Mouse (Mus musculus): ENCODE measurements around the gene Dsp.
A peak's percentile ranks its signal among the peaks of the same experiment; 100 is the strongest.

The Dsp gene

GRCm38 (mm10) chr13:38170707-38171144 lies 19.6 kb downstream of the Dsp start:
- peak; percentile 24 for DNase-seq (ENCODE audit: low spot score)

DNA sequence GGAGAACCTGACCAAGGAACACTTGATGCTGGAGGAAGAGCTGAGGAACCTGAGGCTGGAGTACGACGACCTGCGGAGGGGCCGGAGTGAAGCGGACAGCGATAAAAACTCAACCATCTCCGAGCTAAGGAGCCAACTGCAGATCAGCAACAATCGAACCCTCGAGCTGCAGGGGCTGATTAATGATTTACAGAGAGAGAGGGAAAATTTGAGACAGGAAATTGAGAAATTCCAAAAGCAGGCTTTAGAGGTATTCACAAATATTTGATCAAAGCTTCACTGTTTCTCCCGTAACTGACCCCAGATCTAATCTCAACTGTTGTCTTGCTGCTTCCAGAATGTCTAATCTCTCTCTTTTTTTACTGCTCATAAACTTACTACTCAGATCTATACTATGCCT lies 42.3 kb downstream of the Dsp start:
- no peak for DNase-seq (ENCODE audit: low spot score)

GRCm38 (mm10) chr13:38201413-38201812 lies 50.3 kb downstream of the Dsp start:
- DNase-seq (ENCODE audit: low spot score), result no peak

GRCm38 (mm10) chr13:38204171-38204570 lies 53.1 kb downstream of the Dsp start:
- no peak for DNase-seq (ENCODE audit: low spot score)

- DNase-seq (ENCODE audit: low spot score), result peak; percentile 90
Observed at GRCm38 (mm10) chr13:38204702-38205482, 53.8 kb downstream of the Dsp start, which contains the start of gene Snrnp48. Gene Snrnp48, plus strand, starts transcription at chr13:38204938.

DNA sequence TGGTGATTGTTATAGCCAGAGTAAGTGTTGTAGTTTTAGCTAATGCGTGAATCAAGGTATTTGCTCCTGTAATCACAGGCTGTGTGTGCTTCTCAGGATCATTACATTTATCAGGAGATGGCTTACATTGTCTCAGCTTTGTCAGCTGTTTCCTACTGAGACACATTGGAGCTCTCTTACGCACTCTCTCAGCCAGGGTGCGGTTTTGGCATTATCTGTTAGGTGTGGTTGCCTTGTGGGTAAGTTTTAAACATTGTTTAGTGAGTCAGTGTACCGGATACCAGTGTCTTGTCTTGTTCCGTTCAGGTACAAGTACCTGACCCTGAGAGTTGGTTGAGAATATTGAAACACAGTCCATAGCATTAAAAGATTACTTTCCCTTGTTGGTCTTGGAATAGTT lies 60.0 kb downstream of the Dsp start:
- no peak for DNase-seq (ENCODE audit: low spot score)

DNA sequence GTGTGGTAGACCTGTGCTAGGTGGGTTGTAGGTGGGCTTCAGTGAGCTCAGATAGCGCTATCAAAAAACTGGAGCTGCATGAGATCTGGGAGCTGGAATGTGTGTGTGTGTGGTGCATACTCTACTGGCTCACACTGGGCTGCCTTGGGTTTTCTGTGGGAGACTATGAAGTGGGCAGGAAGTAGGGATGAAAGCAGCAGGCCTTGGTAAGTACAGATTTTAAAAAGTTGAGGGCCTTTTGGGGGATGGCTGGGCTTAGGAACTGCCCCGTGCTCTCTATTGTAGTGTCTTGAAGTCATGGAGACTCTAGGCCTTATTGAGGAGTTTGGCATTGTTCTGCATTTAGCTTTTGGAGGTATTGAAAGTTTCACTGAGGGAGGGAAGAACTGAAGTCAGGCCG lies 67.6 kb downstream of the Dsp start:
- DNase-seq (ENCODE audit: low spot score), result no peak

GRCm38 (mm10) chr13:38220331-38220730 lies 69.2 kb downstream of the Dsp start:
- no peak for DNase-seq (ENCODE audit: low spot score)

DNA sequence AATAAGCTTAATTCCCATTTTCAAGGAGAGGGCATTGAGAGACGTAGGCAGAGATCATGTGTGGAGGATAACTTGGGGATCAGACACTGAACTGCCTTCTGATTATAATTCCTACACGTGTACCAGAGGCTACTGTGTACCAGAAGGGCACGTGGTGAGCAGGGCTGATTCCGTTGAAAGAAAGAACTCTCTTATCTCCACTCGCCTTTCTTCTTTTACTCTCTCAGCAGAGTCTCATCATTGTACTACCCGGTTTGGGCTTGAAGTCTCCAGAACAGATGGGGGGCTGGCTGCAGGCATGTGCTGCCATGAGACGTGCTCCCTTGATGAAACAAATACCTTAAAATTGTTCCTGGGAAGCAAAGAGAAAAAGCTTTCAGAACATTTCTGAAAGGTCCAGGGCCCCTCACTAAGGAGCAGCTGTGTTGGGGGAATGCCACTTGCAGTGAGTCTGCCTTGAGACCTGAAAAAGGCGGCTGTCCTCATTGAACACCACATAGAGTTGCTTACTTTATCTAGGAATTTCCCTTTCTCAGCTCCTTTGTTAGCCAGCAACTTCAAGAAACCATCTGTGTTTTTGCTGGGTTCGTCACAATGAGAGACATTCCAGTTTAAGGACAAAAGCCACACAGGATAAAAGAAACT lies 79.2 kb downstream of the Dsp start:
- no peak for DNase-seq (ENCODE audit: low spot score)

GRCm38 (mm10) chr13:38232411-38232810 lies 81.3 kb downstream of the Dsp start:
- DNase-seq (ENCODE audit: low spot score), result no peak

DNA sequence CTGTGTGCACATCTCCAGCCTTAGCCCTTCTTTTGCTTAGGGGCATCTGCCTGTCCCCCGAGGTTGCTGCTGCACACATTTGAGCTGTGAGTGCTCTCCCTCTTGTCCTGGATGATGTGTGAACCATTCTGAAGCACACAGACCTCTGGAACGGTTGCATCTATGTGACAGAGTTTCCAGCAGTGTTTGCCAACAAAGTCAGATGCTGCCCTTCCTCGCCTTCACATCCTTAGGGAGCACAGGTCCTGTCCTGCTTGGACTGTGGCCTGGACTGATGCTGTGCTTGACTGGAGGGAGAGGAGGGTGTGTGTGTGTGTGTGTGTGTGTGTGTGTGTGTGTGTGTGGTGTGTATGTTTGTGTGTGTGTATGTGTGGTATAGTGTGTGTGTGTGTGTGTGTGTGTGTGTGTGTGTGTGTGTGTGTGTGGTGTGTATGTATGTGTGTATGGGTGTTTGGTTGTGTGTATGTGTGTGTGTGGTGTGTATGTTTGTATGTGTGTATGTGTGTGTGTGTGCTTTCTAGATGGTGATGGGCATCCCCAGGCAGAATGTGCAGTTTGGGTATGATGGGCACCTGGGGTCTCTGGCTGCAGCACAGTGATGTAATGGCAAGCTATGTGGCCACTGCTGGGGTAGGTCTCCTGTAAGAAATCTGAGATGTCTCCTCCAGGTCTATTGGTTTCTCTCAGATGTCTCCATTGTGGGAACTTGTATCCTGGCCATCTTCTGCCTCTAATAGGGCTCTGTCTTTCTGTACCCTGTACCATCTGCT lies 81.9 kb downstream of the Dsp start:
- DNase-seq (ENCODE audit: low spot score), result no peak

GRCm38 (mm10) chr13:38234651-38235050 lies 83.6 kb downstream of the Dsp start:
- no peak for DNase-seq (ENCODE audit: low spot score)

GRCm38 (mm10) chr13:38235370-38235769 lies 84.3 kb downstream of the Dsp start:
- peak; percentile 16 for DNase-seq (ENCODE audit: low spot score)

- peak; percentile 35 for DNase-seq (ENCODE audit: low spot score)
Observed at GRCm38 (mm10) chr13:38248151-38248550, 97.1 kb downstream of the Dsp start.
